Mouse (Mus musculus): ENCODE measurements around the gene 5530400C23Rik.
"Not testable (repeated sequence)": the region's sequence is repeated elsewhere in the genome, so short reads cannot be mapped to it uniquely, and the experiment has no call there.

5530400C23Rik gene

GRCm38 (mm10) chr6:133291916-133292315 is at the start of gene 5530400C23Rik:
5530400C23Rik (plus strand) TSS chr6:133292216.
- not testable (repeated sequence) for DNase-seq (ENCODE audit: extremely low spot score, low spot score)

- DNase-seq (ENCODE audit: extremely low spot score, low spot score), result no peak
Observed at GRCm38 (mm10) chr6:133305952-133306715, 14.1 kb downstream of the 5530400C23Rik start.

GRCm38 (mm10) chr6:133313896-133314295 is 21.9 kb downstream of the 5530400C23Rik start:
- not testable (repeated sequence) for DNase-seq (ENCODE audit: extremely low spot score, low spot score)

- no peak for DNase-seq (ENCODE audit: extremely low spot score, low spot score)
Observed at GRCm38 (mm10) chr6:133338535-133338934, 46.5 kb downstream of the 5530400C23Rik start.

- DNase-seq (ENCODE audit: extremely low spot score, low spot score), result not testable (repeated sequence)
Observed at GRCm38 (mm10) chr6:133341731-133342130, 49.7 kb downstream of the 5530400C23Rik start.
